Mouse (Mus musculus) forebrain, embryonic 11.5 days (tissue): Measurements from ENCODE around the gene Hspbap1. TPM values are rescaled to one million over a fixed set of nuclear protein-coding genes. Genes with fewer than 3 reads are reported as not detected.

Experiments
- ATAC-seq: fragments of 200-750 bp; cut with Nextera tagmentation; replicated peaks from 2 replicates; pipeline ENCODE4 v1.8.0; 2017; ENCODE audit warnings: moderate TSS enrichment; ENCODE audit not compliant: low FRiP score
- DNase-seq: peaks from one replicate; pipeline ENCODE4 v3.0.0-alpha.2; 2017; ENCODE audit warnings: low spot score
- H3K27ac ChIP-seq: fragments of 300-500 bp; sonication (generic); 2 replicates; pipeline ENCODE4 v1.5.1; 2014; ENCODE audit warnings: low read depth, low read length
- H3K27me3 ChIP-seq: fragments of 300-500 bp; sonication (generic); 2 replicates; pipeline ENCODE4 v1.6.1; 2014; ENCODE audit warnings: mild to moderate bottlenecking, low read length, mixed read lengths; ENCODE audit not compliant: control insufficient read depth, insufficient read depth
- H3K36me3 ChIP-seq: fragments of 300-500 bp; sonication (generic); 2 replicates; pipeline ENCODE4 v1.6.1; 2014; ENCODE audit warnings: mild to moderate bottlenecking, low read length, moderate library complexity, mixed read lengths; ENCODE audit not compliant: control insufficient read depth, insufficient read depth
- H3K4me1 ChIP-seq: fragments of 300-500 bp; sonication (generic); replicated peaks from 2 replicates; pipeline ENCODE4 v1.6.1; 2014; ENCODE audit warnings: low read length, mixed read lengths; ENCODE audit not compliant: control insufficient read depth, insufficient read depth
- H3K4me2 ChIP-seq: fragments of 300-500 bp; sonication (generic); 2 replicates; pipeline ENCODE4 v1.6.1; 2014; ENCODE audit warnings: low read depth, mild to moderate bottlenecking, low read length, moderate library complexity, mixed read lengths; ENCODE audit not compliant: severe bottlenecking
- H3K4me3 ChIP-seq: fragments of 300-500 bp; sonication (generic); 2 replicates; pipeline ENCODE4 v1.5.1; 2014; ENCODE audit warnings: low read depth, low read length
- H3K9ac ChIP-seq: fragments of 300-500 bp; sonication (generic); 2 replicates; pipeline ENCODE4 v1.6.1; 2014; ENCODE audit warnings: low read length
- H3K9me3 ChIP-seq: fragments of 300-500 bp; sonication (generic); 2 replicates; pipeline ENCODE4 v1.6.1; 2016; ENCODE audit warnings: low read length, mixed read lengths; ENCODE audit not compliant: control insufficient read depth
- WGBS: fragments of 180-500 bp; shearing (Covaris S2); extraction: QIAGEN DNeasy Blood & Tissue Kit; methylation state at CpG from one replicate; pipeline ENCODE4 v1.1.7; 2014; 5-methylcytosine and 5-hydroxymethylcytosine counted together
- polyA plus RNA-seq: library from polyadenylated mRNA; unstranded; fragments of >200 nt; fragmentation: Nextera tagmentation; extraction: Ambion mirVana; gene quantifications from 2 replicates; pipeline ENCODE4 v1.2.1, GENCODE M21; 2014

Hspbap1 gene
- polyA plus RNA-seq, 1 experiment from 2014 or later: 25.3 TPM

GRCm38 (mm10) chr16:35867726-35868125, 97.6 kb downstream of the Hspbap1 start:
- no peak overlapping the region for H3K4me2 ChIP-seq
- H3K9ac ChIP-seq: no peak overlapping the region
- no peaks in the 10 kb centered on the region for H3K9me3 ChIP-seq
- H3K27ac ChIP-seq: no peak overlapping the region
- no peak for ATAC-seq
- H3K36me3 ChIP-seq: no peaks in the 10 kb centered on the region
- H3K27me3 ChIP-seq: peaks cover 17% of the 10 kb centered on the region
- 83% methylated on average over 11 of the region's 11 CpGs for WGBS
- no peak overlapping the region for H3K4me3 ChIP-seq
- no peak for DNase-seq
- H3K4me1 ChIP-seq: peaks cover 1% of the 10 kb centered on the region; the same call in 1 of the 2 replicates

GRCm38 (mm10) chr16:35869126-35869525, 99.0 kb downstream of the Hspbap1 start:
- Histone ChIP-seq H3K27me3 (peaks cover 18% of the 10 kb centered on the region), H3K27ac (no peak overlapping the region), H3K36me3 (no peaks in the 10 kb centered on the region), H3K4me3 (no peak overlapping the region), H3K9me3 (no peaks in the 10 kb centered on the region), H3K4me2 (no peak overlapping the region), H3K4me1 (peaks cover 1% of the 10 kb centered on the region; the same call in 1 of the 2 replicates), H3K9ac (no peak overlapping the region)
- 35% methylated on average over 3 of the region's 3 CpGs for WGBS
- DNase-seq: no peak
- ATAC-seq: no peak

GRCm38 (mm10) chr16:35869656-35870055, 99.5 kb downstream of the Hspbap1 start:
- H3K9ac ChIP-seq: no peak overlapping the region
- DNase-seq: no peak
- no peak overlapping the region for H3K4me2 ChIP-seq
- peaks cover 1% of the 10 kb centered on the region; the same call in 1 of the 2 replicates for H3K4me1 ChIP-seq
- 76% methylated on average over 6 of the region's 6 CpGs for WGBS
- ATAC-seq: no peak
- H3K27me3 ChIP-seq: peaks cover 18% of the 10 kb centered on the region
- H3K27ac ChIP-seq: no peak overlapping the region
- H3K36me3 ChIP-seq: no peaks in the 10 kb centered on the region
- no peak overlapping the region for H3K4me3 ChIP-seq
- no peaks in the 10 kb centered on the region for H3K9me3 ChIP-seq

GRCm38 (mm10) chr16:35870581-35871047, 100.4 kb downstream of the Hspbap1 start:
- ATAC-seq (no peak), DNase-seq (no peak)
- Histone ChIP-seq H3K4me2 (peak overlapping the region; percentile 89), H3K27ac (no peak overlapping the region), H3K36me3 (no peaks in the 10 kb centered on the region), H3K4me3 (peak overlapping the region; percentile 48), H3K4me1 (peaks cover 1% of the 10 kb centered on the region; the same call in 1 of the 2 replicates), H3K9me3 (no peaks in the 10 kb centered on the region), H3K27me3 (peaks cover 18% of the 10 kb centered on the region), H3K9ac (peak overlapping the region; percentile 58)
- under 1% methylated on average over 12 of the region's 12 CpGs for WGBS

GRCm38 (mm10) chr16:35871048-35871851, 101.1 kb downstream of the Hspbap1 start, which contains the start of gene Parp14:
Gene Parp14 (minus strand): TSS chr16:35871544.
- peaks cover 1% of the 10 kb centered on the region; the same call in 1 of the 2 replicates for H3K4me1 ChIP-seq
- WGBS: 1% methylated on average over 38 of the region's 38 CpGs

GRCm38 (mm10) chr16:35871898-35872297, 101.7 kb downstream of the Hspbap1 start:
- DNase-seq (no peak), ATAC-seq (no peak)
- Histone ChIP-seq H3K4me1 (peaks cover 1% of the 10 kb centered on the region; the same call in 1 of the 2 replicates), H3K4me3 (peak overlapping the region; percentile 48; the same call in 1 of the 2 replicates), H3K4me2 (peak overlapping the region; percentile 89), H3K36me3 (no peaks in the 10 kb centered on the region), H3K9ac (no peak overlapping the region), H3K27me3 (peaks cover 18% of the 10 kb centered on the region), H3K27ac (no peak overlapping the region), H3K9me3 (no peaks in the 10 kb centered on the region)
- 27% methylated on average over 12 of the region's 12 CpGs for WGBS

More at GRCm38 (mm10) chr16:35871048-35871851, 101.1 kb downstream of the Hspbap1 start, which contains the start of gene Parp14:
- Histone ChIP-seq H3K9ac (peak within 1 kb of the TSS; percentile 58), H3K9me3 (no peaks in the 10 kb centered on the region), H3K36me3 (no peaks in the 10 kb centered on the region), H3K27ac (no peak within 1 kb of the TSS), H3K27me3 (peaks cover 18% of the 10 kb centered on the region), H3K4me2 (peak within 1 kb of the TSS; percentile 89), H3K4me3 (peak within 1 kb of the TSS; percentile 48)
- ATAC-seq: 0 out of 2 replicates have a peak, but pooled peaks have one; percentile 12
- DNase-seq: peak; percentile 65

GRCm38 (mm10) chr16:35872410-35873006, 102.3 kb downstream of the Hspbap1 start:
- no peak overlapping the region for H3K9ac ChIP-seq
- WGBS: 42% methylated on average over 14 of the region's 14 CpGs
- peaks cover 1% of the 10 kb centered on the region; the same call in 1 of the 2 replicates for H3K4me1 ChIP-seq
- peaks cover 18% of the 10 kb centered on the region for H3K27me3 ChIP-seq
- no peak overlapping the region for H3K4me2 ChIP-seq
- DNase-seq: no peak
- H3K27ac ChIP-seq: no peak overlapping the region
- no peaks in the 10 kb centered on the region for H3K9me3 ChIP-seq
- H3K36me3 ChIP-seq: no peaks in the 10 kb centered on the region
- no peak for ATAC-seq
- no peak overlapping the region for H3K4me3 ChIP-seq

- H3K4me2 ChIP-seq: no peak overlapping the region
- peaks cover 18% of the 10 kb centered on the region for H3K27me3 ChIP-seq
- H3K27ac ChIP-seq: no peak overlapping the region
- H3K9ac ChIP-seq: no peak overlapping the region
- H3K36me3 ChIP-seq: no peaks in the 10 kb centered on the region
- H3K4me1 ChIP-seq: peaks cover 1% of the 10 kb centered on the region; the same call in 1 of the 2 replicates
- H3K4me3 ChIP-seq: no peak overlapping the region
- DNase-seq (no peak), ATAC-seq (no peak)
- H3K9me3 ChIP-seq: no peaks in the 10 kb centered on the region
- WGBS: 31% methylated on average over 3 of the region's 3 CpGs
These were observed 104.2 kb downstream of the Hspbap1 start for GRCm38 (mm10) chr16:35874416-35874815.
